Mouse (Mus musculus) liver, adult 2 months (tissue): ENCODE measurements around the gene Psmd5.

Experiments
- CTCF ChIP-seq: fragments of 200-500 bp; IDR thresholded peaks from 2 replicates; pipeline ENCODE4 v1.5.1; 2011; ENCODE audit warnings: low read depth, low read length, control low read depth
- POLR2A ChIP-seq: fragments of 200-500 bp; IDR thresholded peaks from 2 replicates; pipeline ENCODE4 v1.6.1; 2011; ENCODE audit warnings: low read length, control low read depth; ENCODE audit not compliant: insufficient read depth; ENCODE audit errors: extremely low read depth

DNA sequence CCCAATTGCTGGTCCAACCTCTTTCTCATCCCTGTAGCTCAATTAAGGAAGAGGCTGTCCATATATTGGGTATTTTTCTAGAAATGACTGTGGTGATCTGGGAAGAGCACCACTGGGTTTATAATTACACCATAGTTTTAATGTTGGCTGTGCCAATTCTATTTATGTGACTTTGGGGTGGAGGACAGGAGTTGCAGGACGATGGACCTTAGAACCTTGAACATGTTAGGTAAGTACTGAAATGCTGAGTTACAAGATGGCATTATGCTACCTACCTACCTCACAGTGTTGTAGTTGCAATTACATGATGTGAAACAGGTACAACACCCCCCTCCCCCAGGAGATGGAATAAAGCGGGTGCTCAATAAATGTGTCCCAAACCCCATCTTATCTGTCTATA, 8.0 kb upstream of the Psmd5 start:
- TF ChIP-seq POLR2A (no peak), CTCF (no peak)
